Mouse (Mus musculus): ENCODE results near the gene Pex6.

DNA sequence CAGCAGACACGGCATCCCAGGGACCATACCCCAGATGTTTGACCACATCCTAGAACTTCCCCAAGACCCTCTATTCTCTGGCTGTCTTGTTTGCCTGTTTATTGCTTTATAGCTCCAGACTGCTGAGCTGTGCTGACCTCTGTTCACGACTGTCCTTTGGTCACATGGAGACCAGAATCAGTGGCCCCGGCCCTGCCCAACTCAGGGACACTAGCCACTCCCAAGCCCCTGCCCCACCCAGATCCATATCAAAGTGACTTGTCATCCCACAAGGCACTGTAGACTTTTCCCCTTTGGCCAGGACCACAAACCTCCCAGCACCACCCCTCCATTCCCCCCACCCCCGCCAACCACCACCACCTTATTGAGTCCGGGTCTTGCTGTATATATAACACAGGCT is 12.0 kb upstream of the Pex6 start:
- TF ChIP-seq BHLHE40 (IDR thresholded peaks at IDR 0.05; ENCODE audit: low read depth, low read length) (no peak), EP300 (IDR thresholded peaks at IDR 0.05; ENCODE audit: low read length) (no peak)

Measured in CH12.LX (cell line).